38 mouse cellular contexts compared by ENCODE assay signal in genomic region chr4:107351368-107351767, GRCm38 (mm10). TPM values are rescaled to one million over a fixed set of nuclear protein-coding genes. Genes with fewer than 3 reads are reported as not detected.
"Had no signal": no experiment of that assay in that cellular context is flagged by ENCODE, and none has a peak within 500 bp of the region (broad histone marks: within the 10 kb centered on the region; RNA-seq: fewer than 3 reads in every experiment).

No protein-coding gene starts in this region.

- H3K4me1 ChIP-seq: forebrain, embryonic 10.5 days; forebrain, embryonic 13.5 days; forebrain, embryonic 15.5 days had no signal

- H3K4me3 ChIP-seq: embryonic facial prominence, embryonic 10.5 days; embryonic facial prominence, embryonic 12.5 days; embryonic facial prominence, embryonic 13.5 days; embryonic facial prominence, embryonic 15.5 days; erythroblast, embryonic 14.5 days; forebrain, embryonic 10.5 days; forebrain, embryonic 12.5 days; forebrain, embryonic 13.5 days; forebrain, embryonic 15.5 days; gastrocnemius, adult 2 months; heart, adult 2 months had no signal

- H3K9me3 ChIP-seq: embryonic facial prominence, embryonic 10.5 days; embryonic facial prominence, embryonic 12.5 days; embryonic facial prominence, embryonic 13.5 days; embryonic facial prominence, embryonic 15.5 days; forebrain, embryonic 10.5 days; forebrain, embryonic 12.5 days; forebrain, embryonic 13.5 days; forebrain, embryonic 15.5 days had no signal

- H3K27me3 ChIP-seq: embryonic facial prominence, embryonic 12.5 days; embryonic facial prominence, embryonic 13.5 days; embryonic facial prominence, embryonic 15.5 days; forebrain, embryonic 12.5 days; forebrain, embryonic 13.5 days; forebrain, embryonic 15.5 days had no signal

- H3K4me2 ChIP-seq: embryonic facial prominence, embryonic 12.5 days; embryonic facial prominence, embryonic 13.5 days; embryonic facial prominence, embryonic 15.5 days; forebrain, embryonic 12.5 days; forebrain, embryonic 13.5 days; forebrain, embryonic 15.5 days had no signal

- ATAC-seq: forebrain, embryonic 13.5 days; forebrain, embryonic 14.5 days; forebrain, embryonic 15.5 days; forebrain, embryonic 16.5 days; forebrain, postnatal 0 days had no signal

- H3K9ac ChIP-seq: embryonic facial prominence, embryonic 12.5 days; embryonic facial prominence, embryonic 13.5 days; embryonic facial prominence, embryonic 15.5 days; forebrain, embryonic 12.5 days; forebrain, embryonic 13.5 days; forebrain, embryonic 15.5 days; forebrain, postnatal 0 days had no signal

- H3K27ac ChIP-seq: embryonic facial prominence, embryonic 10.5 days; embryonic facial prominence, embryonic 12.5 days; embryonic facial prominence, embryonic 13.5 days; embryonic facial prominence, embryonic 15.5 days; forebrain, embryonic 10.5 days; forebrain, embryonic 12.5 days; forebrain, embryonic 13.5 days; forebrain, embryonic 15.5 days; gastrocnemius, adult 2 months; heart, adult 2 months had no signal

- DNase-seq: cerebellum, adult 8-10 months; cerebellum, adult 9-10 months; cerebellum, adult 9-11 months; cerebellum, postnatal 10 days; cerebellum, postnatal 14 days; cerebellum, postnatal 25 days; cerebellum, postnatal 36 days; embryo, embryonic 11 days; forebrain, postnatal 0 days; gastrocnemius, adult 2 months; gastrocnemius, postnatal 10 days; gastrocnemius, postnatal 14 days; gastrocnemius, postnatal 25 days; gastrocnemius, postnatal 36 days; heart, adult 11 months; heart, adult 18-20 months; heart, adult 2 months had no signal

- H3K36me3 ChIP-seq: forebrain, embryonic 15.5 days had no signal

RNA-seq across cellular contexts. Expression of gene Dio1, which starts 44.4 kb away (rescaled TPM):
- total RNA-seq: common myeloid progenitor, adult 5-6 weeks; forebrain, postnatal 0 days; gastrocnemius, adult 18-20 months; gastrocnemius, postnatal 14 days; gastrocnemius, postnatal 25 days; gastrocnemius, postnatal 36 days; gastrocnemius, postnatal 4 days; granulocyte monocyte progenitor cell, adult 5-6 weeks; heart, adult 18-20 months; heart, adult 2 months; heart, adult 8-10 months had no signal
- polyA plus RNA-seq: cortical plate, adult 2 months; embryonic facial prominence, embryonic 10.5 days; embryonic facial prominence, embryonic 11.5 days; embryonic facial prominence, embryonic 12.5 days; embryonic facial prominence, embryonic 13.5 days; embryonic facial prominence, embryonic 14.5 days; erythroblast, embryonic 14.5 days; forebrain, embryonic 10.5 days; forebrain, embryonic 11.5 days; forebrain, embryonic 12.5 days; forebrain, embryonic 13.5 days; forebrain, embryonic 14.5 days; forebrain, embryonic 15.5 days; forebrain, embryonic 16.5 days; forebrain, postnatal 0 days; frontal cortex, adult 2 months; heart, adult 2 months had no signal
